Mouse (Mus musculus) small intestine, adult 2 months (tissue): ENCODE results near the gene Gpr65. TPM values are rescaled to one million over a fixed set of nuclear protein-coding genes. Genes with fewer than 3 reads are reported as not detected.

ENCODE experiments used
- H3K27ac ChIP-seq: fragments of 200-500 bp; 2 replicates; pipeline ENCODE4 v1.5.1; 2012; ENCODE audit warnings: low read depth, low read length, control low read depth, inconsistent platforms; ENCODE audit not compliant: insufficient read depth
- H3K27me3 ChIP-seq: fragments of 200-500 bp; 2 replicates; pipeline ENCODE4 v1.6.1; 2012; ENCODE audit warnings: mild to moderate bottlenecking, moderate library complexity, low read length, inconsistent platforms; ENCODE audit not compliant: control insufficient read depth, insufficient read depth
- H3K36me3 ChIP-seq: fragments of 200-500 bp; 2 replicates; pipeline ENCODE4 v1.6.1; 2012; ENCODE audit warnings: mild to moderate bottlenecking, low read length, control low read depth, inconsistent platforms; ENCODE audit not compliant: control insufficient read depth, insufficient read depth
- H3K4me1 ChIP-seq: fragments of 200-500 bp; 2 replicates; pipeline ENCODE4 v1.6.1; 2012; ENCODE audit warnings: low read length, inconsistent platforms, mixed read lengths; ENCODE audit not compliant: control insufficient read depth, insufficient read depth, insufficient read length
- H3K4me3 ChIP-seq: fragments of 200-500 bp; 2 replicates; pipeline ENCODE4 v1.5.1; 2012; ENCODE audit warnings: low read depth, mild to moderate bottlenecking, control low read depth, inconsistent platforms, low read length, moderate library complexity
- CTCF ChIP-seq: fragments of 200-500 bp; IDR thresholded peaks from 2 replicates; pipeline ENCODE4 v1.5.1; 2012; ENCODE audit warnings: low read depth, mild to moderate bottlenecking, control low read depth, inconsistent platforms, low read length, moderate library complexity, mixed read lengths; ENCODE audit not compliant: insufficient replicate concordance, insufficient read length; ENCODE audit errors: extremely low read depth
- POLR2A ChIP-seq: fragments of 200-500 bp; IDR thresholded peaks from 2 replicates; pipeline ENCODE4 v1.6.1; 2012; ENCODE audit warnings: low read depth, mild to moderate bottlenecking, control low read depth, inconsistent platforms, low read length, moderate library complexity
- WGBS: fragments of 180-500 bp; shearing (Covaris S2); methylation state at CpG from one replicate; pipeline ENCODE4 v1.1.7; 2018; 5-methylcytosine and 5-hydroxymethylcytosine counted together
- polyA plus RNA-seq: library from polyadenylated mRNA; depleted of rRNA; stranded (reverse); fragments of >200 nt; gene quantifications from 2 replicates; pipeline ENCODE4 v1.2.3, GENCODE M21; 2012

The Gpr65 gene
- polyA plus RNA-seq, 1 experiment = 1.1 TPM

GRCm38 (mm10) chr12:98282776-98283486 lies 14.5 kb downstream of the Gpr65 start:
- H3K4me3 ChIP-seq = no peak overlapping the region
- no peaks in the 10 kb centered on the region for H3K36me3 ChIP-seq
- no peaks in the 10 kb centered on the region for H3K4me1 ChIP-seq
- TF ChIP-seq POLR2A = no peak
- no peak for TF ChIP-seq CTCF
- 72% methylated on average over 14 of the region's 14 CpGs for WGBS
- H3K27ac ChIP-seq = 0 out of 2 replicates have a peak overlapping the region, but pooled peaks have one; percentile 26
- H3K27me3 ChIP-seq = no peaks in the 10 kb centered on the region

DNA sequence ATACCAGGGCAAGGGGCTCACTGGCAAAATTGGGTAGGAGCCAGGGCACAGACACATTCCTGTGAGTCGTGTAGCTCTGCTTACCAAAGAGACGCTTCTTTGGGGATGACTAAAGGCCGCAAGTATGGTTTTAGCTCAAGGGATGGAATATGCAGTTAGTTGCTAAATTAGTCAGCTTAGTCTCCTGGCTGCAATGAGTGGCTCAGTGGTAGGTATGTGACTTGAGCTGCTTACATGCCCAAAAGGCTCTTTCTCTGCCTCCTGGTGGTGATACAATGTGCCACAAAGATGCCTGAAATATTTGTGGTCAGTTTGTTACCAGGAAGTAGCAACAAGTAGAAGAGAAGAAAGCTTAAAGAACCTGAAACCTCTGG lies 15.0 kb downstream of the Gpr65 start:
- no peaks in the 10 kb centered on the region for H3K36me3 ChIP-seq
- 53% methylated on average over 3 of the region's 3 CpGs for whole genome bisulfite sequencing
- no peaks in the 10 kb centered on the region for H3K27me3 ChIP-seq
- H3K4me1 ChIP-seq = no peaks in the 10 kb centered on the region
- no peak overlapping the region for H3K4me3 ChIP-seq
- TF ChIP-seq POLR2A (no peak), CTCF (no peak)
- H3K27ac ChIP-seq = 0 out of 2 replicates have a peak overlapping the region, but pooled peaks have one; percentile 26

GRCm38 (mm10) chr12:98284477-98284876 lies 16.0 kb downstream of the Gpr65 start:
- H3K27ac ChIP-seq = no peak overlapping the region
- TF ChIP-seq CTCF (no peak), POLR2A (no peak)
- WGBS = 87% methylated on average over 3 of the region's 3 CpGs

DNA sequence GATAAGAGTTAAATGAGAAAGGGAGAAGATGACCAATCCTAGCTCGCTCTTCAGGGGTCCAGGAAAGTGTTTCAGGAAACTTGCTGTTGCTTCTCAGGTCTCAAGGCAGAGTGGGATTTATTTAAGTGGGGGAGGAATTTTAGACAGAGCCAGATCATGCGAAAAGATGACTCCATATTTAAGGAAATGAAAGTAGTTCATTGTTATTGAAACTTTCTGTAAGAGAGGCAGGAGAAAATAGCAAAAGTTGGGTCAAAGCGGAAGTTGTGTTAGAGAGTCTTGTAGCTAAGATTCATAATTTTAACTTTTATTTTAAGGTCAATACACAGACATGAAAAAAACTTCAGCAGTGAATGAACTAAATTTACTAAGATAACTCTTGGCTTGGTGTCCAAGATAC lies 22.0 kb downstream of the Gpr65 start:
- H3K27me3 ChIP-seq = no peaks in the 10 kb centered on the region
- no peak for TF ChIP-seq CTCF
- no peak for TF ChIP-seq POLR2A
- WGBS = 68% methylated on average over 3 of the region's 3 CpGs
- H3K4me3 ChIP-seq = no peak overlapping the region
- H3K27ac ChIP-seq = no peak overlapping the region
- no peaks in the 10 kb centered on the region for H3K36me3 ChIP-seq
- no peaks in the 10 kb centered on the region for H3K4me1 ChIP-seq

More at GRCm38 (mm10) chr12:98284477-98284876, 16.0 kb downstream of the Gpr65 start:
- no peak overlapping the region for H3K4me3 ChIP-seq
- no peaks in the 10 kb centered on the region for H3K4me1 ChIP-seq
- no peaks in the 10 kb centered on the region for H3K36me3 ChIP-seq
- no peaks in the 10 kb centered on the region for H3K27me3 ChIP-seq

- Histone ChIP-seq H3K4me3 (no peak overlapping the region), H3K27ac (no peak overlapping the region), H3K4me1 (no peaks in the 10 kb centered on the region), H3K36me3 (no peaks in the 10 kb centered on the region), H3K27me3 (no peaks in the 10 kb centered on the region)
- TF ChIP-seq CTCF = no peak
- no peak for TF ChIP-seq POLR2A
- WGBS = 44% methylated on average over 4 of the region's 4 CpGs
Observed at GRCm38 (mm10) chr12:98292278-98292677, 23.8 kb downstream of the Gpr65 start.

GRCm38 (mm10) chr12:98294241-98294640 lies 25.8 kb downstream of the Gpr65 start:
- Histone ChIP-seq H3K27me3 (no peaks in the 10 kb centered on the region), H3K36me3 (no peaks in the 10 kb centered on the region), H3K4me3 (no peak overlapping the region), H3K27ac (no peak overlapping the region), H3K4me1 (no peaks in the 10 kb centered on the region)
- no peak for TF ChIP-seq POLR2A
- TF ChIP-seq CTCF = no peak
- WGBS = 88% methylated on average over 2 of the region's 2 CpGs

- WGBS = 70% methylated on average over 5 of the region's 5 CpGs
- H3K27ac ChIP-seq = no peak overlapping the region
- TF ChIP-seq CTCF = no peak
- no peak for TF ChIP-seq POLR2A
- H3K4me3 ChIP-seq = no peak overlapping the region
- H3K36me3 ChIP-seq = no peaks in the 10 kb centered on the region
- H3K27me3 ChIP-seq = no peaks in the 10 kb centered on the region
- H3K4me1 ChIP-seq = no peaks in the 10 kb centered on the region
Observed at GRCm38 (mm10) chr12:98301980-98302379, 33.5 kb downstream of the Gpr65 start.
